Mouse (Mus musculus): ENCODE results near the gene Olfr94. TPM values are rescaled to one million over a fixed set of nuclear protein-coding genes. Genes with fewer than 3 reads are reported as not detected.

Olfr94 gene
- polyA plus RNA-seq, 1 experiment = not detected

DNA sequence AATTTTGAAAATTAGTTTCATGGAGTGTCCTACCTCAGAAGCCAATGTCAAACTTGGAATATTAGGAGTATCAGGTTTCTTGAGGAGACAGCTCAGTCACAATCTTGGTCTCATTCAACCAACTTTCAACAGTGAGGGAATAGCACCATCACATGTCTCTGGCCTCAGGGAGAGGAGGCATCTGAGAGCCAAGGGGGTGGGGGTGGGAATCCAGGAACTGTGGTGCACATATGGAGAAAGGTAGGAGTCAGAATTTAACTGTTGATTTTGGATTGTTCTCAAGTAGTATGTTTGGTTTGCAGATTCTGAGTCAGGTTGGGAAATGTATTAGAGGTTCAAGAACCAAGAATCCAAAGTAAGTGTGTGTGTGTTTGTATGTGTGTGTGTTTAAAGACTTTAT is 7.8 kb downstream of the Olfr94 start:
- TF ChIP-seq POLR2A (IDR thresholded peaks at IDR 0.05; ENCODE audit: borderline replicate concordance, control insufficient read depth, low read depth, low read length) (no peak), CTCF (IDR thresholded peaks at IDR 0.05; ENCODE audit: control insufficient read depth, insufficient read depth, low read length) (no peak)
- H3K4me1 ChIP-seq (ENCODE audit: control insufficient read depth, insufficient read depth, low read length) = no peaks in the 10 kb centered on the region
- no peak overlapping the region for H3K27ac ChIP-seq (ENCODE audit: control insufficient read depth, insufficient read depth, low read depth, low read length, poor library complexity)
- H3K4me3 ChIP-seq (replicated peaks; ENCODE audit: control insufficient read depth, low read depth, low read length) = no peak overlapping the region

DNA sequence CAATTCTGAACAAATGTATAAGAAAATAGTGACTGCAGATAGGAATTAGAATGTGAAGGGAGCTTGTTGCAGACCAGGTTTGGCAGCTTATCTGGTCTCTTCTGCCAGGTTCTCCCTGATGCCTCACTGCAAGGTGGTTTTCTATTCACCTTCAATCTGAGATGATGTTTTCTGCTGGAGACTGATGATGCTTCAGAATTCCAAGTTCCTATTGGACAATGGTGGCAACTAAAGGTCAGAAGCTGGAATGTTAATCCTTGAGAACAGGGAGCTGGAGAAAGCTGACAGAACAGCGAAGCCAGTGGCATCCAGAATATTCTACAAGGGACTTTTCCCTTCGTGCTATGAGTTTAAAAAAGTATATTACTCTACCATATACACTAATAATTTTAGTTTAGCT is 10.1 kb downstream of the Olfr94 start:
- Histone ChIP-seq H3K27ac (ENCODE audit: control insufficient read depth, insufficient read depth, low read depth, low read length, poor library complexity) (no peak overlapping the region), H3K4me3 (replicated peaks; ENCODE audit: control insufficient read depth, low read depth, low read length) (no peak overlapping the region), H3K4me1 (ENCODE audit: control insufficient read depth, insufficient read depth, low read length) (no peaks in the 10 kb centered on the region)
- WGBS = 66% methylated on average over 2 of the region's 2 CpGs
- TF ChIP-seq CTCF (IDR thresholded peaks at IDR 0.05; ENCODE audit: control insufficient read depth, insufficient read depth, low read length) (no peak), POLR2A (IDR thresholded peaks at IDR 0.05; ENCODE audit: borderline replicate concordance, control insufficient read depth, low read depth, low read length) (no peak)

DNA sequence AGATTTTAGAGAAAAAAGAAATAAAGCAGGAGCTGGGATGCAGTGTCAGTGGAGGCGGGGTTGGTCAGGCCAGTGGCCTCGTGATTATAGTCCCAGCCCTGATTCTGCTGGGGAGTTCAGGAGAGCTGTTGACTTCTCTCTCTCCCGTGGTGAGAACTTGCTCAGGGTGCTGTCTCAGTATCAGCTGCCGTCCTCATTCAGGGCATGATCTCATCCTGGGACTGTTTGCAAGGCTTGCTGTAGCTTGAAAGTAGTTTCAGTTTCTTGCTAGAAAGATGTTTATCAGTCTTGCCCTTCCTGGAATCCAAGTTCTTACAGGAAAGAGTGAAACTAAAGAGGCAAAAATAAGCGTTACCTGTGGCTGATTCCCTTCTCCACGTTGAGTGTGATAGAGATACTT is 15.3 kb downstream of the Olfr94 start:
- 15% methylated on average over 6 of the region's 6 CpGs for WGBS

DNA sequence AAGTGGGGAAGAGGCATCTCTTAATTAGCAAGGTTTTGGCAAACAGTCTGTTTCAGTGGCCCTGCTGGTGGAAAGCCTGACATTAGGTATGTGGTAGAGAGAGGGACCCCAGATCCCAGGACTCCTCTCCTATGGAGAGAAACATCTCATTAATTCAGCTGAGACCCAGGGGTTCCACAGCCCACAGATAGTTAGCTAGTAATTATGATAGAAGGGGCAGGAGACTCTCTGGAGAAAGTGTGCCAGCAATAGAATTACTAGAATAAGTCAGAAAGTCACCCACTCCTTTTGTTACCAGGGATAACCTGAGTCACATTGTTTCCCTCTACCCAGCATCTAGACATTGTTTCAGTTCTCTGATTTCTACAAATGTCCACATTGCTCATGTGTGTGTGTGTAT is 39.4 kb downstream of the Olfr94 start, which contains the start of gene Olfr93:
TSS of gene Olfr93 (minus strand) at position 101 of the 400 bp plus-strand sequence.
- TF ChIP-seq CTCF (IDR thresholded peaks at IDR 0.05; ENCODE audit: control insufficient read depth, insufficient read depth, low read length) = no peak
- TF ChIP-seq POLR2A (IDR thresholded peaks at IDR 0.05; ENCODE audit: borderline replicate concordance, control insufficient read depth, low read depth, low read length) = no peak
- no peaks in the 10 kb centered on the region for H3K4me1 ChIP-seq (ENCODE audit: control insufficient read depth, insufficient read depth, low read length)
- H3K4me3 ChIP-seq (replicated peaks; ENCODE audit: control insufficient read depth, low read depth, low read length) = no peak within 1 kb of the TSS
- H3K27ac ChIP-seq (ENCODE audit: control insufficient read depth, insufficient read depth, low read depth, low read length, poor library complexity) = no peak within 1 kb of the TSS

More for the DNA sequence above, 15.3 kb downstream of the Olfr94 start:
- H3K4me1 ChIP-seq (ENCODE audit: control insufficient read depth, insufficient read depth, low read length) = no peaks in the 10 kb centered on the region
- H3K27ac ChIP-seq (ENCODE audit: control insufficient read depth, insufficient read depth, low read depth, low read length, poor library complexity) = no peak overlapping the region
- no peak overlapping the region for H3K4me3 ChIP-seq (replicated peaks; ENCODE audit: control insufficient read depth, low read depth, low read length)
- TF ChIP-seq CTCF (IDR thresholded peaks at IDR 0.05; ENCODE audit: control insufficient read depth, insufficient read depth, low read length) = no peak
- TF ChIP-seq POLR2A (IDR thresholded peaks at IDR 0.05; ENCODE audit: borderline replicate concordance, control insufficient read depth, low read depth, low read length) = no peak

Other genes starting within 250 kb of the Olfr94 start
- 21.2 and 37.5 TPM in 2 replicates for gene Ppp1r11, start 249.3 kb downstream of the Olfr94 start, polyA plus RNA-seq (2011; ENCODE audit: insufficient read depth, insufficient read length, low replicate concordance, missing spikeins)
- 53.8 and 62.7 TPM in 2 replicates for gene Znrd1, start 242.4 kb downstream of the Olfr94 start, polyA plus RNA-seq (2011; ENCODE audit: insufficient read depth, insufficient read length, low replicate concordance, missing spikeins)
- 4.0 and 7.8 TPM in 2 replicates for gene Znrd1as, start 242.4 kb downstream of the Olfr94 start, polyA plus RNA-seq (2011; ENCODE audit: insufficient read depth, insufficient read length, low replicate concordance, missing spikeins)
- gene 2410137M14Rik, start 219.8 kb downstream of the Olfr94 start, polyA plus RNA-seq (2011; ENCODE audit: insufficient read depth, insufficient read length, low replicate concordance, missing spikeins) = 1.8 TPM in 1 of 2 replicates, not detected in the other
- gene H2-M5, start 211.5 kb downstream of the Olfr94 start, polyA plus RNA-seq (2011; ENCODE audit: insufficient read depth, insufficient read length, low replicate concordance, missing spikeins) = 5.6 and 15.2 TPM in 2 replicates
- 1.3 and 19.0 TPM in 2 replicates for gene Zfp57, start 199.8 kb downstream of the Olfr94 start, polyA plus RNA-seq (2011; ENCODE audit: insufficient read depth, insufficient read length, low replicate concordance, missing spikeins)
- not detected in 2 replicates for gene Mog, start 177.6 kb downstream of the Olfr94 start, polyA plus RNA-seq (2011; ENCODE audit: insufficient read depth, insufficient read length, low replicate concordance, missing spikeins)
- 19.5 and 47.1 TPM in 2 replicates for gene Gabbr1, start 155.0 kb downstream of the Olfr94 start, polyA plus RNA-seq (2011; ENCODE audit: insufficient read depth, insufficient read length, low replicate concordance, missing spikeins)
- gene Olfr90, start 112.5 kb downstream of the Olfr94 start, polyA plus RNA-seq (2011; ENCODE audit: insufficient read depth, insufficient read length, low replicate concordance, missing spikeins) = not detected in 2 replicates
- not detected in 2 replicates for gene Olfr91, start 102.7 kb downstream of the Olfr94 start, polyA plus RNA-seq (2011; ENCODE audit: insufficient read depth, insufficient read length, low replicate concordance, missing spikeins)
- not detected in 2 replicates for gene Olfr92, start 80.9 kb downstream of the Olfr94 start, polyA plus RNA-seq (2011; ENCODE audit: insufficient read depth, insufficient read length, low replicate concordance, missing spikeins)
- gene Olfr93, start 39.5 kb downstream of the Olfr94 start, polyA plus RNA-seq (2011; ENCODE audit: insufficient read depth, insufficient read length, low replicate concordance, missing spikeins) = not detected in 2 replicates
- 6.7 and 19.8 TPM in 2 replicates for gene Ubd, start 7.1 kb downstream of the Olfr94 start, polyA plus RNA-seq (2011; ENCODE audit: insufficient read depth, insufficient read length, low replicate concordance, missing spikeins)
- gene Olfr95, start 12.1 kb upstream of the Olfr94 start, polyA plus RNA-seq (2011; ENCODE audit: insufficient read depth, insufficient read length, low replicate concordance, missing spikeins) = 0.40 TPM in 1 of 2 replicates, not detected in the other
- gene Olfr96, start 19.2 kb upstream of the Olfr94 start, polyA plus RNA-seq (2011; ENCODE audit: insufficient read depth, insufficient read length, low replicate concordance, missing spikeins) = not detected in 2 replicates
- not detected in 2 replicates for gene Olfr97, start 36.3 kb upstream of the Olfr94 start, polyA plus RNA-seq (2011; ENCODE audit: insufficient read depth, insufficient read length, low replicate concordance, missing spikeins)
- gene Olfr98, start 62.8 kb upstream of the Olfr94 start, polyA plus RNA-seq (2011; ENCODE audit: insufficient read depth, insufficient read length, low replicate concordance, missing spikeins) = not detected in 2 replicates
- 3.7 and 8.7 TPM in 2 replicates for gene H2-M3, start 69.2 kb upstream of the Olfr94 start, polyA plus RNA-seq (2011; ENCODE audit: insufficient read depth, insufficient read length, low replicate concordance, missing spikeins)
- gene Olfr99, start 82.5 kb upstream of the Olfr94 start, polyA plus RNA-seq (2011; ENCODE audit: insufficient read depth, insufficient read length, low replicate concordance, missing spikeins) = not detected in 2 replicates
- not detected in 2 replicates for gene Olfr101, start 103.3 kb upstream of the Olfr94 start, polyA plus RNA-seq (2011; ENCODE audit: insufficient read depth, insufficient read length, low replicate concordance, missing spikeins)
- not detected in 2 replicates for gene Olfr102, start 116.1 kb upstream of the Olfr94 start, polyA plus RNA-seq (2011; ENCODE audit: insufficient read depth, insufficient read length, low replicate concordance, missing spikeins)
- gene Olfr103, start 138.7 kb upstream of the Olfr94 start, polyA plus RNA-seq (2011; ENCODE audit: insufficient read depth, insufficient read length, low replicate concordance, missing spikeins) = not detected in 2 replicates
- gene Olfr104-ps, start 158.6 kb upstream of the Olfr94 start, polyA plus RNA-seq (2011; ENCODE audit: insufficient read depth, insufficient read length, low replicate concordance, missing spikeins) = not detected in 2 replicates
- not detected in 2 replicates for gene Olfr105-ps, start 178.0 kb upstream of the Olfr94 start, polyA plus RNA-seq (2011; ENCODE audit: insufficient read depth, insufficient read length, low replicate concordance, missing spikeins)
- not detected in 2 replicates for gene Olfr106-ps, start 189.4 kb upstream of the Olfr94 start, polyA plus RNA-seq (2011; ENCODE audit: insufficient read depth, insufficient read length, low replicate concordance, missing spikeins)
- gene Olfr107, start 198.2 kb upstream of the Olfr94 start, polyA plus RNA-seq (2011; ENCODE audit: insufficient read depth, insufficient read length, low replicate concordance, missing spikeins) = not detected in 2 replicates
- not detected in 2 replicates for gene Olfr108, start 244.5 kb upstream of the Olfr94 start, polyA plus RNA-seq (2011; ENCODE audit: insufficient read depth, insufficient read length, low replicate concordance, missing spikeins)